Mouse (Mus musculus) testis, postnatal 14 days (tissue): ENCODE results near the gene Sgms1.
A peak's percentile ranks its signal among the peaks of the same experiment; 100 is the strongest.

Source experiments
- DNase-seq: peaks from one replicate; pipeline ENCODE4 v3.0.0; 2021; ENCODE audit warnings: low spot score

Gene Sgms1

GRCm38 (mm10) chr19:32179514-32179913, 210.0 kb downstream of the Sgms1 start:
- DNase-seq: no peak

- no peak for DNase-seq
Observed at GRCm38 (mm10) chr19:32178161-32178560, 211.4 kb downstream of the Sgms1 start.

GRCm38 (mm10) chr19:32176458-32176857, 213.1 kb downstream of the Sgms1 start:
- DNase-seq: no peak

- no peak for DNase-seq
Observed at GRCm38 (mm10) chr19:32175991-32176390, 213.5 kb downstream of the Sgms1 start.

- DNase-seq: no peak
Observed at GRCm38 (mm10) chr19:32175013-32175412, 214.5 kb downstream of the Sgms1 start.

GRCm38 (mm10) chr19:32174561-32174960, 215.0 kb downstream of the Sgms1 start:
- DNase-seq: no peak

- DNase-seq: no peak
Observed at GRCm38 (mm10) chr19:32173522-32174184, 215.9 kb downstream of the Sgms1 start.

GRCm38 (mm10) chr19:32172511-32172981, 217.0 kb downstream of the Sgms1 start:
- DNase-seq: no peak

GRCm38 (mm10) chr19:32171981-32172380, 217.5 kb downstream of the Sgms1 start:
- DNase-seq: no peak

GRCm38 (mm10) chr19:32169634-32170540, 219.6 kb downstream of the Sgms1 start:
- DNase-seq: peak; percentile 45

- DNase-seq: no peak
Observed at GRCm38 (mm10) chr19:32168031-32168430, 221.5 kb downstream of the Sgms1 start.

- DNase-seq: no peak
Observed at GRCm38 (mm10) chr19:32166823-32167605, 222.5 kb downstream of the Sgms1 start.

GRCm38 (mm10) chr19:32165711-32166110, 223.8 kb downstream of the Sgms1 start:
- DNase-seq: no peak

- DNase-seq: no peak
Observed at GRCm38 (mm10) chr19:32164128-32164527, 225.4 kb downstream of the Sgms1 start.

- no peak for DNase-seq
Observed at GRCm38 (mm10) chr19:32159944-32160343, 229.6 kb downstream of the Sgms1 start.

- no peak for DNase-seq
Observed at GRCm38 (mm10) chr19:32159168-32159567, 230.3 kb downstream of the Sgms1 start.

GRCm38 (mm10) chr19:32157045-32157444, 232.5 kb downstream of the Sgms1 start:
- no peak for DNase-seq

GRCm38 (mm10) chr19:32152529-32152928, 237.0 kb downstream of the Sgms1 start:
- no peak for DNase-seq

GRCm38 (mm10) chr19:32148710-32149109, 240.8 kb downstream of the Sgms1 start:
- no peak for DNase-seq

GRCm38 (mm10) chr19:32142383-32142782, 247.1 kb downstream of the Sgms1 start:
- no peak for DNase-seq

- DNase-seq: no peak
Observed at GRCm38 (mm10) chr19:32138361-32139088, 251.0 kb downstream of the Sgms1 start.

- DNase-seq: no peak
Observed at GRCm38 (mm10) chr19:32137904-32138303, 251.6 kb downstream of the Sgms1 start.
